Mouse (Mus musculus) yolk sac, embryonic 10.5 days (tissue): Measurements from ENCODE around the gene F7.
"Not testable (repeated sequence)": the region's sequence is repeated elsewhere in the genome, so short reads cannot be mapped to it uniquely, and the experiment has no call there.

ENCODE experiments used
- DNase-seq: peaks from one replicate; pipeline ENCODE4 v3.0.0-alpha.2; 2017; ENCODE audit warnings: low spot score

F7 gene

DNA sequence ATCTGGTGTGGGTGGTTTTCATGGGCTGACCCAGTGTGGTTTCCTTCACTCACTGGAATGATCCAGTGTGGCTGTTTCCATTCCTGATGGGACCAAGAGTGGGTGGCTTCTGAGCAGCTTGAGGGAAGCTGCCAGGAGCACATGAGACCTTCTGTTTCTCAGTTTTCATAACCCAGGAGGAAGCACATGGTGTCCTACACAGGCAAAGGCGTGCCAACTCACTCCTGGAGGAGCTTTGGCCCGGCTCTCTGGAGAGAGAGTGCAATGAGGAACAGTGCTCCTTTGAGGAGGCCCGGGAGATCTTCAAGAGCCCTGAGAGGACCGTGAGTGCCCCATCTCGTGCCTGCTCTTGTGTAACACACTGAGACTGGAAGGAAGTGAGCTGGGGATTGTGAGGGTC, 2.6 kb downstream of the F7 start:
- DNase-seq: no peak

DNA sequence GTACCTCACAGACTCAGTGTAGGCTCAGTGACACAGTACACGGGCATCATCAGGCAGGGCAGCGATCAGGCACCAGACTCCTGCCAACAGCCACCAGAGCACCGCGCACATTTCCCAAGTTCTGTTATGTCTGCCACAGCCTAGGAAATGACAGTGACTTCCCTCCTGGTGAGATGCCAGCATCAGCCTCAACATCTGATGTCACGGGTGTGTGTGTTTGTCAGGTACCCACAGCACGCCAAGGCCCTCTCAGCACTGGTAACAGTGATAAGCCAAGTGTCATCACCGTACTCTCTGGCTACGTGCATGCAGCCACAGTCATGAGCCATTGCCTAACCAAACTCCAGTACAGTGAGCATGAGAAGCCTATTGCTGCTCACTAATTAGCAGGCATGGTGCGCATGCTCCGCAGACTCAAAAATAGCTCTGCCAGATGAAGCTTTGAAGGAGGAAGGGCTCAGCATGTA, 10.5 kb downstream of the F7 start:
- DNase-seq: no peak

DNA sequence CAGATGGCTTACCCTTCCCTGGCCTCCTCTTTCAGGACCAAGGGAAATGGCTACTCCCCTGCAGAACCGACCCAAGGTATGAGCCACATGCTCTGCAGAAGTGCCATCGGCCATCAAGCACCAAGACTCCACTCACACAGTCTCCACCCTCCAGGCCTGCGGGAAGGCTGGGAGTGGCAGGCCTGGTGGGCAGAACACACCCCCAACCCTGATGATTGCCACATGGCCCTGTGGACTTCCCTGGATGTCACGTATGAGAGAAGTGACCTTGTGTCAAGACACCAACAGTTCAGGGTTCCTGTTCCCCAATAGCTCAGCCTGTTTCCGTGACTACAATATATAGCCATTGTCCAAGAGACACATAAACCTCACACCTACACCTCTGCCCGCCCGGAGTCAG, 11.2 kb downstream of the F7 start, which contains the start of gene F10:
Gene F10, plus strand, starts transcription at position 294 of the 400 bp plus-strand sequence.
- DNase-seq: no peak

DNA sequence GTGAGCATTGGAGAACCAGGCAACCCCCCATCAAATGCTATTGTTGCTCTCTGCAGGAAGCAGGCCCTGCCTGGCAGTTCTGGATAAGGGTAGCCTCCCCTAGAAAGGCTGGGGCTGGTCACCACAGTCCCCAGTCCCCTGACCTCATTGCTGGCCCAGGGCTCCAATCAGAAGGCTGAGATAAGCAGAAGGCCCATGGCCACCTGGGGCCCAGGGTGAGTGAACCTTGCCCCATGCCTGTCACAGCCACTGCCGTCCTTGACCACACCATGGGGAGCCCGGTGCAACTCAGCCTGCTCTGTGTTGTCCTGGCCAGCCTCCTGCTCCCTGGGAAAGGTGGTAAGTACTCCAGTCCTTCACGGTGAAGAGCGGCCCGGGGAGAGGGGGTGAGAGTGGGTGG, 11.7 kb downstream of the F7 start:
- peak; percentile 83 for DNase-seq

DNA sequence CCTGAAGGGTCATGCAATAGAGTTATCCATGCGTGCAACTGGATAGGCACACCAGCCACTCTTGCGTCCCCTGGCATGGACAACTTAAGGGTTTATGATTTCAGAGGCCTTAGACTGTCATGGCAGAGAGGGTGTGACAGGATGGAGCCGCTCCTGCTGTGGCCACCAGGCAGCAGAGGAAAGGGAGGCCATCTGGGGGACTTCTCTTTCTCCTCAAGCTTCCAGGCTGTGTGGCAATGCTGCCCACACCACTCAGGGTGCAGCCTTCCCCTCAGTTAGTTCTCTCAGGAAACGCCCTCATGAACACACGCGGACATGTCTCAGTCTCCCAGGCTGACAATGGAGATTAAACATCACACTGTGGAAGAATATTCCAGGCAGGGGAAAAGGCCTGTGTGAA, 13.2 kb downstream of the F7 start:
- no peak for DNase-seq

DNA sequence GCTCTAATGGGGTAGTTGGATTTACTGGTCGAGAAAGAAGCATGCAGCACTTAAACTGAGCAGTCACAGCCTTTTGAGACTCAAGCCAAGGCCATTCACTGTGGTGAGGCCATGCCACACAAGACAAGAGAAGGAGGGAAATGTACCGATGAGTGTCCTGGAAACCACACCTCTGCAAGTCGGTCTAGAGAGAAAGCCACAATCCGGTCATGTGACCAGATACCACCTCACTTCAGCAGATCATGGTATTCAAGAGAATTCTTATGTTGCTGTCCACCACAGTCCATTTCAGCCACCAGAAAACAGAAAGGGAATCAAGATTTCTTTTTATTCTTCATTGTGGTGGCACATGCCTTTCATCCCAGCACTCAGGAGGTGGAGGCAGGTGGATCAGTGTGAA, 15.6 kb downstream of the F7 start:
- no peak for DNase-seq

DNA sequence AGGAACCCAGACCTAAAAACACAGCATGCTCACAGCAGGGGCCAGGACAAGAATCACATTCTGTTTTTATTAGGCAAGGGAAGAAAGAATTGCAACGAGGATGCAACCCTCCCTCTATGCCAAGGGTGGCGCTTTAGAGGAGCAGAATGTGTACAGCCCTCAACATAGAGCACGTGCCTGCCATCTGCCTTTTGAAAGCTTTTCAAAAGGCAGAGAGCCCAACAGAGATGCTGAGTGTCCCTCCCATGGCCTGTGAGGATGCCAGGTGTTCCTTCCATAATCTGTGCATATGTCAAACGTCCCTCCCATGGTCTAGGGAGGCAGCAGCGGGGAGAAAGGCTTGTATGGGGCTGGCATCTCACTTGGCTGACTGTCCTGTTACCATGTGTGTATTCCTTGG, 21.8 kb downstream of the F7 start:
- no peak for DNase-seq

DNA sequence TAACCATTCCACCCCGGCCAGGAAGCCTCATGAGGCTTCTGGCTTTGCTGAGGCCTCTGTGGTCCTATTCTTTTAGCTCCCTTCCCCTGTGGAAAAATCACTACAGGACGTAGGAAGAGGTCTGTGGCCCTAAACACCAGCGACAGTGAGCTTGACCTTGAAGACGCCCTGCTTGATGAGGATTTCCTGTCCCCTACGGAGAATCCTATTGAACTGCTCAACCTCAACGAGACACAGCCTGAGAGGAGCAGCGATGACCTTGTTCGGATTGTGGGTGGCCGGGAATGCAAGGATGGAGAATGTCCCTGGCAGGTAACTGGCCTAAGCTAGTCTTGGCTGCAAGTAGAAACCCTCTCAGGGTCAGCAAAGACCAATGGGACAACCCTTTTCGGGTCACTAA, 24.7 kb downstream of the F7 start:
- DNase-seq: no peak

DNA sequence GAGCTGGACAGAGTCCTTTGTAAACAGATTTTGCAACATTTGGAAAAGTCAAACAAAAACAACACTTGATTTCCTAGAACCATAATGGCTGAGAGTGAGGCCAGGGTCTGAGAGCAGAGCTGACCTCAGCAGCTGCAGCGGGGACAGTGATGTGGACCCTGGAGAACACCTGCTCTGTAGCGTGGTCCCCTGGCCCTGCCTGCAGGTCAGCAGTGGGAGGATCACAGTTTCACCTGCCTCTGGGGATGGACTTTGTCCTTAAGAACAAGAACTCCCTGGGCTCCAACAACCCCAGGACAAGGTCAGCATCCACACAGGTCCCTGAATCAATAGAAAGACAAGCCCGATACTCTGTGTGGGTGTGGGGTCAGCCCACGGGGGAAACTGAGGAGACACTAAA, 31.5 kb downstream of the F7 start:
- peak; percentile 90 for DNase-seq

DNA sequence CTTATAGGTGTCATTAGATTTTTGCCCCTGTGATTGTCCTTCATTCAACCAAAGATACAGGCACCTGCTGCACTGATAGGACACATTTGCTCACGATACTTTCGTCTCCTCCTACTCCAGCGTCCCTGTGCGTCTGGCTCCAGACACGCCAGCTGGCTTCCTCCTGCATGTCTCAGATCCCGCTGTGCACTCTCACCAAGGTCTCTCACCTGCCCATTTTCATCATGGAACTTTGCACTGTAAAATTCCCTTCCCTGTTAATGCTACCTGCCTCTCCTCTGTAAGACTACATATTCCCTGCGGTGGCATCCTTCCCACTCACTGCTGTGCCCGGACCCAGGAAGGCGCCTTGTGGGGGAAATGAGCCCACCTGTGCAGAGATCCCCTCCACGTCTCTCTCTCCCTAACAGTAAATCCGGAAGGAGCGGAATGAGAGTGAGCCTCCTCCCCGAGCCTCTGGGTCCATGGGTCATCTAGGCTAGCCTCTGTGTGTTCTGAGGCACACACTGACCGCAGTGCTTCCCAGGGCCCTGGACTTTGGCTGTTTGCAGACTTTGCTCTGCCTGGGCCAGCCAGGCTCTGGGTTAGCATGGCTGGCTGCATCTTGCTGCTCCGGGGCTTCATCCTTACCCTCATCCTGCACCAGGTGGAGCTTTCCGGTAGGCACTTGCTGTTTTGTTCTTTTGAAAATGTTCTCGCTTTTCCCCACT, 34.8 kb downstream of the F7 start, which contains the start of gene Proz:
Gene Proz, plus strand, starts transcription at position 474 of the 710 bp plus-strand sequence.
- DNase-seq: peak; percentile 84

DNA sequence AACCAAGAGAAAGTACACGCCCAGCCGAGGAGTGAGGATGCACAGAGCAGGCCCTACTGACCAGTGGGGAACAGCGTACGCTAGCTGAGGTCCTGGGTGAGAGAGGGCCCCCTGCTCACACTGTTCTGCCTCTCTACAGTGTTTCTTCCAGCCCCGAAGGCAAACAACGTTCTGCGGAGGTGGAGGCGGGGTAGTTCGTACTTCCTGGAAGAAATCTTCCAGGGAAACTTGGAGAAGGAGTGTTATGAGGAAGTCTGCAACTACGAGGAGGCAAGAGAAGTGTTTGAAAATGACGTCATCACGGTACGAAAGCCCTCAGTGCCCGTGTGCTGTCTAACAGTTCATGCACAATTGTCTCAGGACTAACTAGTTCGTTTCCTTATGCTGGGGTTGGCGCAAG, 37.3 kb downstream of the F7 start:
- DNase-seq: peak; percentile 42

DNA sequence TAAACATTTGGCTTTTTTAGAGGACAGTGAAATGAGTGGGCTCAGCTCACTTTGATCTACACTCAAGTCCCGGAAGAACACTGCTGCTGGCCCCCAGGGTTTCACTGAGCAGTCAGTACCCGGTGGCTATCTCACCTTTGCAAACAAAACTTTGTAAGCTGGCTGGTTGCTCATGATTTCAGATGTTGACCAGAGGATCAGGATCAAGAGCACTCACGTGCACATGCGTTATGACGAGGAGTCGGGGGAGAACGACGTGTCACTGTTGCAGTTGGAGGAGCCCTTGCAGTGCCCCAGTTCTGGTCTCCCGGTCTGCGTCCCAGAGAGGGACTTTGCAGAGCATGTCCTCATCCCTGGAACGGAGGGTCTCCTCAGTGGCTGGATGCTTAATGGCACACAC, 47.4 kb downstream of the F7 start:
- DNase-seq: peak; percentile 64

DNA sequence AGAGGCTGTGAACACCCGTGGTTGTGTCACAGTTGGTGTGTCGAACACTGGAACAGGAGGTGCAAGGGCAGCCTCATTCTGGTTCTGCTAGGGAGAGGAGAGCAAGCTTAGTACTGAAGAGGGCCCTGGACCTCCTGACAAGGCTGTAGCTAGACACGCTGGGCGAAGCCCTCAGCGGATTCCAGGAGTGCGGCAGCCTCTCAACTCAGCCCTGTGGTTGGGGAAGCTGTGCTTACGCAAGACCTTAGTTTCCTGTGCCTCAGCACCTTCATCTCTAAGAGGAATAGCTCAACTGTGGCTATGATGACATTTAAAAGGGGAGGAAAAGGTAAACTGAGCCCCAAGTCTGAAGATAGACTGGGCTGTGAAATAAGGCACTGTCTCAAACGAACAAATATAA, 49.2 kb downstream of the F7 start:
- peak; percentile 76 for DNase-seq

DNA sequence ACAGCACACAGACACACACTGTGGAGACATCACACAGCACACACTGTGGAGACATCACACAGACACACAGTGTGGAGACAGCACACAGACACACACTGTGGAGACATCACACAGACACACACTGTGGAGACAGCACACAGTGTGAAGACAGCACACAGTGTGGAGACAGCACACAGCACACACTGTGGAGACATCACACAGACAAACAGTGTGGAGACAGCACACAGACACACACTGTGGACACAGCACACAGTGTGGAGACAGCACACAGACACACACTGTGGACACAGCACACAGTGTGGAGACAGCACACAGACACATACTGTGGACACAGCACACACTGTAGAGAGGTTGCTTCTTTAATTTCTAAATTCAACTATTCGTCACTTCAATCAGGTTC, 49.7 kb downstream of the F7 start:
- not testable (repeated sequence) for DNase-seq

DNA sequence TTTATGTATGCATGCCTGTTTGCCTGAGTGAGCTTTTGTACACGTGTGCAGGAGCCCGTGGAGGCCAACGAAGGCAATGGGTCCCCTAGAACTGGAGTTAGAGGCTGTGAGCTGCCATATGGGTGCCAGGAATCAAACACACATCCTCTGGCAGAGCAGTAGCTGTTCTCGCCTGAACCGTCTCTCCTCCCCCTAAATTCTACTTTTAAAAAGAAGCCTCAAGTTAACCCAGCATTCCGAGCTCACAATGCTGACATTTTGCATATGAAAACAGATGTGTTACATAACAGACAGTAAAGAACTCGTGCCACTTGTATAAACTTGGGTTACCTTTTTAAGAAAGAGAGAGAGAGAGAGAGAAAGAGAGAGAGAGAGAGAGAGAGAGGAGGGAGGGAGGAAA, 51.7 kb downstream of the F7 start:
- DNase-seq: no peak
